Mouse (Mus musculus) 3T3-L1 (cell line): ENCODE results near the gene Lrrn4.

Source experiments
- DNase-seq: peaks from one replicate; pipeline ENCODE4 v3.0.0-alpha.2; 2015; ENCODE audit warnings: low read depth, low spot score

The Lrrn4 gene

GRCm38 (mm10) chr2:132880844-132881645, at the start of gene Lrrn4:
Gene Lrrn4 (minus strand): TSS chr2:132880891.
- DNase-seq, result no peak

- no peak for DNase-seq
These were observed 48.3 kb upstream of the Lrrn4 start for GRCm38 (mm10) chr2:132928999-132929398.

- DNase-seq, result no peak
These were observed 47.2 kb upstream of the Lrrn4 start for GRCm38 (mm10) chr2:132927871-132928270.

- no peak for DNase-seq
These were observed 46.6 kb upstream of the Lrrn4 start for GRCm38 (mm10) chr2:132927298-132927697.

- DNase-seq, result no peak
These were observed 42.8 kb upstream of the Lrrn4 start for GRCm38 (mm10) chr2:132923290-132924085.

GRCm38 (mm10) chr2:132922076-132922873, 41.6 kb upstream of the Lrrn4 start:
- DNase-seq, result no peak

- DNase-seq, result no peak
These were observed 34.1 kb upstream of the Lrrn4 start for GRCm38 (mm10) chr2:132914785-132915184.

- peak; percentile 80 for DNase-seq
These were observed 26.1 kb upstream of the Lrrn4 start for GRCm38 (mm10) chr2:132906763-132907162.

- DNase-seq, result no peak
These were observed 24.3 kb upstream of the Lrrn4 start for GRCm38 (mm10) chr2:132904961-132905360.

GRCm38 (mm10) chr2:132903498-132903897, 22.8 kb upstream of the Lrrn4 start:
- peak; percentile 87 for DNase-seq

GRCm38 (mm10) chr2:132902056-132902455, 21.4 kb upstream of the Lrrn4 start:
- DNase-seq, result no peak

GRCm38 (mm10) chr2:132901636-132902035, 20.9 kb upstream of the Lrrn4 start:
- no peak for DNase-seq

GRCm38 (mm10) chr2:132900596-132900995, 19.9 kb upstream of the Lrrn4 start:
- no peak for DNase-seq

- DNase-seq, result no peak
These were observed 17.5 kb upstream of the Lrrn4 start for GRCm38 (mm10) chr2:132898211-132898610.

GRCm38 (mm10) chr2:132893826-132894225, 13.1 kb upstream of the Lrrn4 start:
- no peak for DNase-seq

- no peak for DNase-seq
These were observed 4.6 kb upstream of the Lrrn4 start for GRCm38 (mm10) chr2:132885312-132885711.

GRCm38 (mm10) chr2:132884303-132884967, 3.7 kb upstream of the Lrrn4 start:
- peak; percentile 24 for DNase-seq

GRCm38 (mm10) chr2:132879261-132880044, 1.2 kb downstream of the Lrrn4 start:
- no peak for DNase-seq

- DNase-seq, result no peak
These were observed 3.7 kb downstream of the Lrrn4 start for GRCm38 (mm10) chr2:132876991-132877390.

GRCm38 (mm10) chr2:132873657-132874326, 6.9 kb downstream of the Lrrn4 start:
- no peak for DNase-seq
